Mouse (Mus musculus): ENCODE results near the gene Ifna4. TPM values are rescaled to one million over a fixed set of nuclear protein-coding genes. Genes with fewer than 3 reads are reported as not detected.

Ifna4 gene
- total RNA-seq, 4 experiments from 2014 or later = not detected

GRCm38 (mm10) chr4:88865011-88865569, 23.4 kb downstream of the Ifna4 start:
- DNase-seq (ENCODE audit: low spot score in 2 of 2) = no peak

DNA sequence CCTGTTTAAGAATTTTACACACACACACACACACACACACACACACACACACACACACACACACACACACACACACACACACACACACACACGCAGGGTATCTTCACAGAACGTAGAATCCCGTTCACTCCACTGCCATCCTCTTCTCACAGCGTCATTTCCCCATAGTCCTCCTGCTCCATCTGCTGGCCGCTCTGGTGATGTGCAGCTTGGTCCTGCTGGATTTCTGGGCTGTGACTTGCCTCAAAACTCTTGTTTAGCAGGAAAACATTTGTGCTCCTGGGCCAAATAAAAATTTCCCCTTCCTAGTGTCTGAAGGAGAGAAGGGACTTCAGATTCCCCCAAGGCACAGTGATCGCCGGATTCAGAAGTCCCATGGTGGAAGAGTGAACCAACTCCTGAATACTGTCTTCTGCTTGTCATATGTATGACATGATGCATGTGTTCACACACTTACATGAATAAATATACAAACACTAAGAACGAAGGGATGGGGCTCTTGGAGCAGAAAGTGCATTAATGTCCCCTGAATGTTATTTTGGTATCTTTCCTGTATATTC, 25.8 kb downstream of the Ifna4 start:
- DNase-seq (ENCODE audit: low spot score in 2 of 2) = peak; percentile 27 to 72

GRCm38 (mm10) chr4:88867926-88868911, 26.6 kb downstream of the Ifna4 start:
- no peak for DNase-seq (ENCODE audit: low spot score in 2 of 2)

GRCm38 (mm10) chr4:88872691-88873090, 31.0 kb downstream of the Ifna4 start:
- DNase-seq (ENCODE audit: low spot score in 2 of 2) = no peak

DNA sequence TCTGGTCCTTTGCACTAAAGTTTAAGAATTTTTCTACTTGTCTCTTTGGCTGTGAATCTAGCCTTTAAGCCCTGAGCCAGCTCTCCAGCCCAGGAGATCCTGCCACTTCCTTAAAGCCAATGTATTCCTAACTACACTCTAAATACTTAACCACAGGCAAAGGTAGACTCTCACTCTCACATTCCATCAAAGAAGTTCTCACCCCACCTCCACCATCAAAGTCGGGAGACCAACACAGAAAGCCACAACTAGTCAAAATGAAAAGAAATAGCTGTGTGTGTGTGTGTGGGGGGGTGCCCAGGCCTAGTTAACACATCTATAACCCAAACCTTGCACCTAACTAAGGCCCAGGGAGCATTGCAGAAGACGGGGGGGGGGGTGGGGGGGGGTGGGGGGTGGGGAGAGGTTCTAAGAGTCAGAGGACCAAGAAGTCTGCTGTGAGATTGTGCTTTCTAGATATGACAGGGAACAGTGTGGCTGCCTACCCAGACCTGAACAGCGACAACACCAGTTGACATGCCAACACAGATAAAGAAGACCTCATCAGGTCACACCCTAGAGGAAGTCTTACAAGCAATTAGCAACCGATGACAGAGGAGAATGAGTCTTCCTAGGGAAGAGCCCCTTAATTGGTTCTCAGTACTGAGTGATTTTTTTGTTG, 33.9 kb downstream of the Ifna4 start:
- DNase-seq (ENCODE audit: low spot score in 2 of 2) = no peak

DNA sequence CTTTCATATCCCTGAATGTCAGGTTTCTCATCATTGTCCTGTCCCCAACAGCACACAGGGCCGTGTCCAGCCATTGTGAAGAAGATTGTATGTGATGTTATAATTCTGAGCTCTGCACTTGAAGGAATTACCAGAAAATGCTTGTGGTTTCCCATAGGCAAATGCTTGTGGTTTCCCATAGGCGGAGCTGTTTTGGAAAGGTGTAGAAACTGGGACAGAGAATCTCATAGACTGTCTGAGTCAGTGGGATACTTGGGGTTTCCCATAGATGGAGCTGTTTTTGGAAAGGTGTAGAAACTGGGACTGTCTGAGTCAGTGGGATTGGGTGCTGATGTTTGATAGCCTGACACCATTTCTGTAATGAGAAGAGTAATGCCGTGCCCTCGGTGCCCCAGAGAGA, 34.9 kb downstream of the Ifna4 start:
- DNase-seq (ENCODE audit: low spot score in 2 of 2) = no peak

- no peak for DNase-seq (ENCODE audit: low spot score in 2 of 2)
Measured at GRCm38 (mm10) chr4:88878246-88878645, 36.6 kb downstream of the Ifna4 start.

- DNase-seq (ENCODE audit: low spot score in 2 of 2) = no peak
Measured at GRCm38 (mm10) chr4:88878772-88879171, 37.1 kb downstream of the Ifna4 start.

DNA sequence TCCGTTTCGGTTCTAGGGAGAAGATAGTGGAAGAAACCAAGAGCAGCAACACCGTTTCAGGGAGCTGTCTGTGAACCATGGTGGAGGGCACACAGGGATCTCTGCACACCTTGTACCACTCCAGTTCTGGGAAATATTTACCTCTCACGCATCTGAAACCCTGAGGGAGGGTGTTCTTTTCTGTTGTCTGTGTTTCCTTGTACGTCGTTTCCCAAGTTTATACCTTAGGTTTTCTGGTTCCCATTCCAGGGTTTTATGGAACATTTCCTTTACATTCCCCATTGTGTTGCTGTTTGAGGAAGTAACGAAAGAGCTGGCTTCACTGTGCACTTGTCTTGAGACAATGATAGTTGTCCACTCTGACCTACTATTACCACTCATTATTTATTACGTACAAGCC, 38.4 kb downstream of the Ifna4 start, which contains the start of gene Ifne:
Ifne (minus strand) TSS at position 101 of the 400 bp plus-strand sequence.
- no peak for DNase-seq (ENCODE audit: low spot score in 2 of 2)

- DNase-seq (ENCODE audit: low spot score in 2 of 2) = no peak
Measured at GRCm38 (mm10) chr4:88888236-88888635, 46.6 kb downstream of the Ifna4 start.

Other genes starting within 250 kb of the Ifna4 start
- not detected for gene Ifna9, start 249.5 kb upstream of the Ifna4 start, total RNA-seq (2022)
- gene Ifna12, start 238.5 kb upstream of the Ifna4 start, total RNA-seq (2022) = not detected
- gene C87499, start 207.4 kb upstream of the Ifna4 start, total RNA-seq (2022) = not detected
- not detected for gene Ifna13, start 197.4 kb upstream of the Ifna4 start, total RNA-seq (2022)
- not detected for gene Ifna16, start 164.9 kb upstream of the Ifna4 start, total RNA-seq (2022)
- not detected for gene Ifna2, start 157.9 kb upstream of the Ifna4 start, total RNA-seq (2022)
- gene Ifnab, start 150.5 kb upstream of the Ifna4 start, total RNA-seq (2022) = not detected
- 1 to 10 TPM in 1 of 4 experiments, under 1 TPM in 3; 0.72 to 1.7 (median 0.82) TPM for gene Gm26566, start 120.1 kb upstream of the Ifna4 start, total RNA-seq (2022)
- gene Klhl9, start 119.4 kb upstream of the Ifna4 start, total RNA-seq (2022) = 100 to 1,000 TPM in 3 of 4 experiments, 10 to 100 TPM in 1; 96.8 to 117 (median 107) TPM
- gene Gm13271, start 87.0 kb upstream of the Ifna4 start, total RNA-seq (2022) = not detected
- not detected for gene Gm13283, start 81.7 kb upstream of the Ifna4 start, total RNA-seq (2022)
- not detected for gene Gm13290, start 68.0 kb upstream of the Ifna4 start, total RNA-seq (2022)
- not detected for gene Gm13289, start 64.9 kb upstream of the Ifna4 start, total RNA-seq (2022)
- not detected for gene Gm13272, start 62.0 kb upstream of the Ifna4 start, total RNA-seq (2022)
- not detected for gene Ifnz, start 59.7 kb upstream of the Ifna4 start, total RNA-seq (2022)
- gene Gm13276, start 56.2 kb upstream of the Ifna4 start, total RNA-seq (2022) = not detected
- not detected for gene Gm13277, start 53.2 kb upstream of the Ifna4 start, total RNA-seq (2022)
- not detected for gene Gm13278, start 50.3 kb upstream of the Ifna4 start, total RNA-seq (2022)
- gene Gm13275, start 47.4 kb upstream of the Ifna4 start, total RNA-seq (2022) = not detected
- not detected for gene Gm13279, start 44.5 kb upstream of the Ifna4 start, total RNA-seq (2022)
- not detected for gene Gm13285, start 42.2 kb upstream of the Ifna4 start, total RNA-seq (2022)
- not detected for gene Gm13287, start 38.6 kb upstream of the Ifna4 start, total RNA-seq (2022)
- gene Gm13288, start 36.3 kb upstream of the Ifna4 start, total RNA-seq (2022) = not detected
- gene Ifna7, start 25.6 kb upstream of the Ifna4 start, total RNA-seq (2022) = not detected
- not detected for gene Ifna11, start 21.9 kb upstream of the Ifna4 start, total RNA-seq (2022)
- not detected for gene Ifna6, start 14.4 kb upstream of the Ifna4 start, total RNA-seq (2022)
- not detected for gene Ifna5, start 6.3 kb upstream of the Ifna4 start, total RNA-seq (2022)
- not detected for gene Ifna1, start 8.2 kb downstream of the Ifna4 start, total RNA-seq (2022)
- not detected for gene Ifne, start 38.3 kb downstream of the Ifna4 start, total RNA-seq (2022)